Mouse (Mus musculus) CH12.LX (cell line): Measurements from ENCODE around the gene Gm21541. TPM values are rescaled to one million over a fixed set of nuclear protein-coding genes. Genes with fewer than 3 reads are reported as not detected.
"Not testable (repeated sequence)": the region's sequence is repeated elsewhere in the genome, so short reads cannot be mapped to it uniquely, and the experiment has no call there.

Experiments used
- DNase-seq: peaks from one replicate; pipeline ENCODE4 v3.0.0-alpha.2; 2013; ENCODE audit errors: extremely low read depth
- H3K27ac ChIP-seq: 2 replicates; pipeline ENCODE4 v1.5.1; 2012; ENCODE audit warnings: low read depth, mild to moderate bottlenecking, control low read depth, moderate library complexity; ENCODE audit not compliant: insufficient read depth
- H3K27me3 ChIP-seq: replicated peaks from 2 replicates; pipeline ENCODE3; 2012; ENCODE audit warnings: inconsistent platforms
- H3K36me3 ChIP-seq, 2 experiments: replicated peaks in 1 of 2; 2 replicates each; pipeline versions ENCODE3 to v1.6.1; 2012; ENCODE audit warnings: inconsistent platforms in 1 of 2, low read length in 1 of 2, mild to moderate bottlenecking in 1 of 2, mixed read lengths in 1 of 2, moderate library complexity in 1 of 2; ENCODE audit not compliant: control insufficient read depth in 1 of 2, insufficient read depth in 1 of 2
- H3K4me1 ChIP-seq, 2 experiments: 2 replicates each; pipeline ENCODE4 v1.6.1; 2012; ENCODE audit warnings: inconsistent platforms in 1 of 2, moderate library complexity in 1 of 2; ENCODE audit not compliant: insufficient read depth in 2 of 2, control insufficient read depth in 1 of 2
- H3K4me2 ChIP-seq: 2 replicates; pipeline ENCODE4 v1.6.1; 2012; ENCODE audit warnings: low read depth, mild to moderate bottlenecking, control low read depth; ENCODE audit not compliant: poor library complexity, insufficient read depth, severe bottlenecking
- H3K4me3 ChIP-seq, 3 experiments: fragments of 150-350 bp in 1 of 3; sonication (generic) in 1 of 3; replicated peaks in 1 of 3; 2 replicates each; pipeline versions ENCODE3 to v1.5.1; 2011 to 2012; ENCODE audit warnings: low read depth in 2 of 3, low read length in 2 of 3, mild to moderate bottlenecking in 2 of 3, moderate library complexity in 2 of 3, control low read depth in 1 of 3, improper control_type of control experiment in 1 of 3, inconsistent platforms in 1 of 3, mixed read lengths in 1 of 3; ENCODE audit not compliant: poor library complexity in 1 of 3
- H3K79me2 ChIP-seq: replicated peaks from 2 replicates; pipeline ENCODE4 v1.6.1; 2012; ENCODE audit warnings: mild to moderate bottlenecking, moderate library complexity; ENCODE audit not compliant: control insufficient read depth, poor library complexity, insufficient read depth, severe bottlenecking; ENCODE audit errors: extremely low read depth
- H3K9ac ChIP-seq: 2 replicates; pipeline ENCODE4 v1.6.1; 2012; ENCODE audit warnings: low read depth, mild to moderate bottlenecking, control low read depth, moderate library complexity; ENCODE audit not compliant: insufficient read depth
- H3K9me3 ChIP-seq: replicated peaks from 2 replicates; pipeline ENCODE3; 2012; ENCODE audit warnings: low read length, inconsistent platforms, mixed read lengths
- dilution Hi-C: fragments of 300-500 bp; cut with MboI; formaldehyde crosslinking; loops from 2 replicates; pipeline ENCODE4 v1.14.3; 2020; ENCODE audit warnings: low sequenced_read_pairs; ENCODE audit not compliant: extremely low pct_unique_long_range_greater_than_20kb, extremely low pct_ligation_motif_present
- in situ Hi-C: fragments of 300-500 bp; cut with MboI; formaldehyde crosslinking; loops from 3 replicates; pipeline ENCODE4 v1.14.3; 2019; ENCODE audit warnings: low sequenced_read_pairs, low pct_ligation_motif_present, low pct_unique_long_range_greater_than_20kb, mixed read lengths
- polyA plus RNA-seq: library from polyadenylated mRNA; unstranded; fragments of >175 nt; gene quantifications from 2 replicates; pipeline ENCODE4 v1.2.1, GENCODE M21; 2012; ENCODE audit warnings: low read depth; ENCODE audit not compliant: insufficient read length
- total RNA-seq, 2 experiments: library from RNA; depleted of rRNA; stranded (reverse); fragments of 300-350 nt in 1 of 2; fragments of >200 nt in 1 of 2; gene quantifications; 2 replicates each; pipeline ENCODE4 v1.2.3; 2012 to 2014

Gene Gm21541
- total RNA-seq (2012; rRNA removed), result not detected in 2 replicates
- total RNA-seq (2014; rRNA removed), result not detected in 2 replicates
- polyA plus RNA-seq, result not detected in 2 replicates

- in situ Hi-C loops, H3K79me2 ChIP-seq, H3K9me3 ChIP-seq, H3K4me3 ChIP-seq, H3K27ac ChIP-seq, DNase-seq, dilution Hi-C loops, H3K9ac ChIP-seq, H3K36me3 ChIP-seq, H3K4me1 ChIP-seq, H3K4me2 ChIP-seq, H3K27me3 ChIP-seq: not testable (repeated sequence)
These were observed at the start of gene Gm21541 for GRCm38 (mm10) chr4:41903310-41903709. Gm21541 (plus strand) TSS chr4:41903610.

GRCm38 (mm10) chr4:41941272-41941671, 37.9 kb downstream of the Gm21541 start, which contains the start of gene Gm20878:
Gm20878 (plus strand) TSS chr4:41941572.
- H3K4me2 ChIP-seq, H3K9ac ChIP-seq, dilution Hi-C loops, DNase-seq, H3K79me2 ChIP-seq, in situ Hi-C loops, H3K4me1 ChIP-seq, H3K36me3 ChIP-seq, H3K9me3 ChIP-seq, H3K4me3 ChIP-seq, H3K27ac ChIP-seq, H3K27me3 ChIP-seq: not testable (repeated sequence)

Other genes with a start within 250 kb of the Gm21541 start
- gene Cntfr, start 206.5 kb upstream of the Gm21541 start, total RNA-seq (2012; rRNA removed), result not detected in 2 replicates
- not detected in 2 replicates for gene Cntfr, start 206.5 kb upstream of the Gm21541 start, total RNA-seq (2014; rRNA removed)
- not detected in 2 replicates for gene Cntfr, start 206.5 kb upstream of the Gm21541 start, polyA plus RNA-seq
- gene Il11ra1, start 203.6 kb upstream of the Gm21541 start, total RNA-seq (2012; rRNA removed), result 4.2 and 5.7 TPM in 2 replicates
- gene Il11ra1, start 203.6 kb upstream of the Gm21541 start, total RNA-seq (2014; rRNA removed), result 1.2 and 1.3 TPM in 2 replicates
- 4.8 and 6.9 TPM in 2 replicates for gene Il11ra1, start 203.6 kb upstream of the Gm21541 start, polyA plus RNA-seq
- gene Rpp25l, start 190.1 kb upstream of the Gm21541 start, total RNA-seq (2012; rRNA removed), result 65.3 and 84.1 TPM in 2 replicates
- gene Rpp25l, start 190.1 kb upstream of the Gm21541 start, total RNA-seq (2014; rRNA removed), result 62.8 and 72.8 TPM in 2 replicates
- gene Rpp25l, start 190.1 kb upstream of the Gm21541 start, polyA plus RNA-seq, result 48.1 and 48.5 TPM in 2 replicates
- 130 and 133 TPM in 2 replicates for gene Dctn3, start 180.4 kb upstream of the Gm21541 start, total RNA-seq (2012; rRNA removed)
- 112 and 125 TPM in 2 replicates for gene Dctn3, start 180.4 kb upstream of the Gm21541 start, total RNA-seq (2014; rRNA removed)
- gene Dctn3, start 180.4 kb upstream of the Gm21541 start, polyA plus RNA-seq, result 90.5 and 117 TPM in 2 replicates
- gene Arid3c, start 172.5 kb upstream of the Gm21541 start, total RNA-seq (2012; rRNA removed), result not detected in 2 replicates
- not detected in 2 replicates for gene Arid3c, start 172.5 kb upstream of the Gm21541 start, total RNA-seq (2014; rRNA removed)
- not detected in 2 replicates for gene Arid3c, start 172.5 kb upstream of the Gm21541 start, polyA plus RNA-seq
- 18.6 and 19.1 TPM in 2 replicates for gene Galt, start 148.4 kb upstream of the Gm21541 start, total RNA-seq (2012; rRNA removed)
- 23.0 and 23.2 TPM in 2 replicates for gene Galt, start 148.4 kb upstream of the Gm21541 start, total RNA-seq (2014; rRNA removed)
- 16.6 and 22.9 TPM in 2 replicates for gene Galt, start 148.4 kb upstream of the Gm21541 start, polyA plus RNA-seq
- gene Sigmar1, start 147.5 kb upstream of the Gm21541 start, total RNA-seq (2012; rRNA removed), result 60.7 and 70.2 TPM in 2 replicates
- gene Sigmar1, start 147.5 kb upstream of the Gm21541 start, total RNA-seq (2014; rRNA removed), result 19.8 and 26.4 TPM in 2 replicates
- 89.4 and 97.5 TPM in 2 replicates for gene Sigmar1, start 147.5 kb upstream of the Gm21541 start, polyA plus RNA-seq
- 3.1 and 5.6 TPM in 2 replicates for gene Ccl27a, start 129.4 kb upstream of the Gm21541 start, total RNA-seq (2012; rRNA removed)
- 2.5 and 3.3 TPM in 2 replicates for gene Ccl27a, start 129.4 kb upstream of the Gm21541 start, total RNA-seq (2014; rRNA removed)
- 2.7 and 6.4 TPM in 2 replicates for gene Ccl27a, start 129.4 kb upstream of the Gm21541 start, polyA plus RNA-seq
- not detected in 2 replicates for gene Gm20878, start 38.0 kb downstream of the Gm21541 start, total RNA-seq (2012; rRNA removed)
- gene Gm20878, start 38.0 kb downstream of the Gm21541 start, total RNA-seq (2014; rRNA removed), result not detected in 2 replicates
- gene Gm20878, start 38.0 kb downstream of the Gm21541 start, polyA plus RNA-seq, result 1.3 TPM in 1 of 2 replicates, not detected in the other
- gene Fam205a4, start 62.4 kb downstream of the Gm21541 start, total RNA-seq (2012; rRNA removed), result not detected in 2 replicates
- gene Fam205a4, start 62.4 kb downstream of the Gm21541 start, total RNA-seq (2014; rRNA removed), result not detected in 2 replicates
- not detected in 2 replicates for gene Fam205a4, start 62.4 kb downstream of the Gm21541 start, polyA plus RNA-seq
- not detected in 2 replicates for gene Gm21093, start 131.1 kb downstream of the Gm21541 start, total RNA-seq (2012; rRNA removed)
- not detected in 2 replicates for gene Gm21093, start 131.1 kb downstream of the Gm21541 start, total RNA-seq (2014; rRNA removed)
- gene Gm21093, start 131.1 kb downstream of the Gm21541 start, polyA plus RNA-seq, result not detected in 2 replicates
- not detected in 2 replicates for gene Gm3893, start 187.6 kb downstream of the Gm21541 start, total RNA-seq (2012; rRNA removed)
- not detected in 2 replicates for gene Gm3893, start 187.6 kb downstream of the Gm21541 start, total RNA-seq (2014; rRNA removed)
- gene Gm3893, start 187.6 kb downstream of the Gm21541 start, polyA plus RNA-seq, result not detected in 2 replicates
- gene Gm13304, start 211.2 kb downstream of the Gm21541 start, total RNA-seq (2012; rRNA removed), result not detected in 2 replicates
- not detected in 2 replicates for gene Gm13304, start 211.2 kb downstream of the Gm21541 start, total RNA-seq (2014; rRNA removed)
- gene Gm13304, start 211.2 kb downstream of the Gm21541 start, polyA plus RNA-seq, result not detected in 2 replicates
- gene Gm13306, start 249.8 kb downstream of the Gm21541 start, total RNA-seq (2012; rRNA removed), result not detected in 2 replicates
- not detected in 2 replicates for gene Gm13306, start 249.8 kb downstream of the Gm21541 start, total RNA-seq (2014; rRNA removed)
- gene Gm13306, start 249.8 kb downstream of the Gm21541 start, polyA plus RNA-seq, result not detected in 2 replicates